Mouse (Mus musculus): ENCODE results near the gene Vav1. TPM values are rescaled to one million over a fixed set of nuclear protein-coding genes. Genes with fewer than 3 reads are reported as not detected.

The Vav1 gene
- polyA plus RNA-seq, 1 experiment from 2014 or later: 2.5 TPM

DNA sequence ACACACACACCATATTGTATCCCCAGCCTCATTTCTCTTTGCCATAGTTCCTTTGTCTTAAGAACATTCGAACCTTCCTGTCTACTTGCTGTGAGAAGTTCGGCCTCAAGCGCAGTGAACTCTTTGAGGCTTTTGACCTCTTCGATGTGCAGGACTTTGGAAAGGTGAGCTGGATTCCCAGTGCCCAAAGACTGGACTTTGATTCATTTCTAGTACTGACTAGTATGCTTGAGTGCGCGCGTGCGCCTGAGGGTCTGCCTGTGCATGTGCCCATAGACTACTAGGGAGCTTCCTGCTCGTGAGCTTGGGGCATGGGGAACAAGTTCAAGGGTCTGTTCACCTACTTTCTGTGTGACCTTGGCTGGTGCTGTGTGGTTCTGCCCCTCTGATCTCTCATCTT lies 17.0 kb downstream of the Vav1 start:
- WGBS: 90% methylated on average over 9 of the region's 9 CpGs
- Histone ChIP-seq H3K4me3 (ENCODE audit: low read depth, low read length) (no peak overlapping the region), H3K4me1 (replicated peaks; ENCODE audit: control insufficient read depth, insufficient read depth, low read length) (no peaks in the 10 kb centered on the region), H3K27ac (ENCODE audit: low read depth, low read length) (no peak overlapping the region), H3K9ac (ENCODE audit: low read depth, low read length) (no peak overlapping the region), H3K36me3 (ENCODE audit: control insufficient read depth, insufficient read depth, low read length) (no peaks in the 10 kb centered on the region), H3K9me3 (ENCODE audit: control insufficient read depth, low read length) (no peaks in the 10 kb centered on the region), H3K4me2 (replicated peaks; ENCODE audit: low read depth, low read length) (no peak overlapping the region), H3K27me3 (ENCODE audit: control insufficient read depth, insufficient read depth, low read length) (no peaks in the 10 kb centered on the region)
- DNase-seq (ENCODE audit: low spot score) (no peak), ATAC-seq (ENCODE audit: low FRiP score) (no peak)

DNA sequence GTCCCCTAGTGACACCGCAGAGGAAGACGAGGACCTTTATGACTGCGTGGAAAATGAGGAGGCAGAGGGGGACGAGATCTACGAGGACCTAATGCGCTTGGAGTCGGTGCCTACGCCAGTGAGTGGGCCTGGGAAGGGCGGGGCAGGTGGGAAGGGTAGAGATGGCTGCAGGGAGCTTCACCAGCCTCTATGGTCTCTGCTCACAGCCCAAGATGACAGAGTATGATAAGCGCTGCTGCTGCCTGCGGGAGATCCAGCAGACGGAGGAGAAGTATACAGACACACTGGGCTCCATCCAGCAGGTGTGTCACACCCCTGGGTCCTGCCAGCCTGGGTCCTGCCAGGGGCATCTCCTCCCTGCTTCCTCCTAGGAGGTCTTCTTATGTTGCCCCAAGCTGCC lies 18.1 kb downstream of the Vav1 start:
- ATAC-seq (ENCODE audit: low FRiP score): no peak
- Histone ChIP-seq H3K36me3 (ENCODE audit: control insufficient read depth, insufficient read depth, low read length) (no peaks in the 10 kb centered on the region), H3K4me1 (replicated peaks; ENCODE audit: control insufficient read depth, insufficient read depth, low read length) (no peaks in the 10 kb centered on the region), H3K4me2 (replicated peaks; ENCODE audit: low read depth, low read length) (no peak overlapping the region), H3K27me3 (ENCODE audit: control insufficient read depth, insufficient read depth, low read length) (no peaks in the 10 kb centered on the region), H3K9me3 (ENCODE audit: control insufficient read depth, low read length) (no peaks in the 10 kb centered on the region), H3K27ac (ENCODE audit: low read depth, low read length) (no peak overlapping the region), H3K9ac (ENCODE audit: low read depth, low read length) (no peak overlapping the region), H3K4me3 (ENCODE audit: low read depth, low read length) (no peak overlapping the region)
- no peak for DNase-seq (ENCODE audit: low spot score)
- WGBS: 89% methylated on average over 12 of the region's 12 CpGs

DNA sequence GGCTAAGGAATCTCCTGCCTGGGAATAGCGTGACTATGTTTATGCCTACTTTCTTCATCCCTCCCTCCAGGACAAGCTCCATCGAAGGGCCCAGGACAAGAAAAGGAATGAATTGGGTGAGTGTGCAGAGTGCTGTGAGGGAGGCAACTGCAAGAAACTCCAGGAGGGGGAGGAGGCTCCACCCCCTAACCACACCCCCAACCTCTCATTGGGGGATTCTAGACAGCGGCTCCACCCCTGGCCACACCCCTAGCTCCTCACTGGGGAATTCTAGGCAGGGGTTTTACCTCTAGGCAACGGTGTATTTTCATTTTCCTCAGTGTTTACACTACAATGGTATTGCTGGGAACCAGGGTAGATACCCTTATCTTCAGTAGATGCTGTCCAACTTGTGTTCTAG lies 26.7 kb downstream of the Vav1 start:
- Histone ChIP-seq H3K4me2 (replicated peaks; ENCODE audit: low read depth, low read length) (no peak overlapping the region), H3K27ac (ENCODE audit: low read depth, low read length) (no peak overlapping the region), H3K9me3 (ENCODE audit: control insufficient read depth, low read length) (no peaks in the 10 kb centered on the region), H3K4me3 (ENCODE audit: low read depth, low read length) (no peak overlapping the region), H3K36me3 (ENCODE audit: control insufficient read depth, insufficient read depth, low read length) (no peaks in the 10 kb centered on the region), H3K4me1 (replicated peaks; ENCODE audit: control insufficient read depth, insufficient read depth, low read length) (no peaks in the 10 kb centered on the region), H3K9ac (ENCODE audit: low read depth, low read length) (no peak overlapping the region), H3K27me3 (ENCODE audit: control insufficient read depth, insufficient read depth, low read length) (no peaks in the 10 kb centered on the region)
- ATAC-seq (ENCODE audit: low FRiP score) (no peak), DNase-seq (ENCODE audit: low spot score) (no peak)
- WGBS: 67% methylated on average over 4 of the region's 4 CpGs

DNA sequence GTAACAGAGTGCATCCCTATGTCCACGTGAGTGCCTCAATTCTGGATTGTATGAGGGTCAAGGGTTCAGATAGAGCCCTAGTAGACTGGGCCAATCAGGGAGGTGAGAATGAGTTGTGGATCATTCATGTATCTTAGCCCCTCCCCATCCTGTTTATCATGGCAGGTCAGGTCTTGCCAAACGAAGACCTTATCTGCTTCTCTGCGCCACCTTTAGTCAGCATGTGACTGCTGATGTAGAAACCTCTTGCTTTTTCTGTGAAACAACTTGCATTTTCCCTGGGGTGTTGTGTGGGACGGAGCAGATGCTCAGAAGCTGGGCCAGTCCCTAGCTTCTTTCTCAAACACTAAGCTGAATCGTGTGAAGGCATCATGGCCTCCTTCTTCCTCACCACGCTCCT lies 28.2 kb downstream of the Vav1 start:
- 82% methylated on average over 6 of the region's 6 CpGs for WGBS
- no peaks in the 10 kb centered on the region for H3K4me1 ChIP-seq (replicated peaks; ENCODE audit: control insufficient read depth, insufficient read depth, low read length)
- no peak overlapping the region for H3K9ac ChIP-seq (ENCODE audit: low read depth, low read length)
- ATAC-seq (ENCODE audit: low FRiP score) (no peak), DNase-seq (ENCODE audit: low spot score) (no peak)
- H3K27ac ChIP-seq (ENCODE audit: low read depth, low read length): no peak overlapping the region
- no peaks in the 10 kb centered on the region for H3K9me3 ChIP-seq (ENCODE audit: control insufficient read depth, low read length)
- H3K27me3 ChIP-seq (ENCODE audit: control insufficient read depth, insufficient read depth, low read length): no peaks in the 10 kb centered on the region
- no peak overlapping the region for H3K4me2 ChIP-seq (replicated peaks; ENCODE audit: low read depth, low read length)
- no peak overlapping the region for H3K4me3 ChIP-seq (ENCODE audit: low read depth, low read length)
- no peaks in the 10 kb centered on the region for H3K36me3 ChIP-seq (ENCODE audit: control insufficient read depth, insufficient read depth, low read length)

DNA sequence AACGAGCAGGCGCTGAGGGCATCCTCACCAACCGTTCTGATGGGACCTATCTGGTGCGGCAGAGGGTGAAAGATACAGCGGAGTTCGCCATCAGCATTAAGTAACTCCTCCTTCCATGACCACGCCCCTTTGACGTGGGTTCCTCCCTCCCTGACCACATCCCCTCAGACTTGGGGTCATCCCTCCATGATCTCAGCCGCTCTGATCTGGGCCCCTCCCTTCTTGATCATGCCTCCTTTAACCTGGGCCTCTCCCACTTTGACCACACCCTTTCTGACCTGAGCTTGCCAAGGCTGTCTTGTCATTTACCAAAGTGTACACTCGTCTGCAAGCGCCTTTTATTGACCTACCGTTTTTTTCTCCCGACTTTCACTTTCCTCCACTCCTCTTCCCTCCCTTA lies 32.9 kb downstream of the Vav1 start:
- H3K9ac ChIP-seq (ENCODE audit: low read depth, low read length): no peak overlapping the region
- H3K4me3 ChIP-seq (ENCODE audit: low read depth, low read length): no peak overlapping the region
- WGBS: 37% methylated on average over 13 of the region's 13 CpGs
- no peak overlapping the region for H3K4me2 ChIP-seq (replicated peaks; ENCODE audit: low read depth, low read length)
- no peaks in the 10 kb centered on the region for H3K27me3 ChIP-seq (ENCODE audit: control insufficient read depth, insufficient read depth, low read length)
- DNase-seq (ENCODE audit: low spot score): no peak
- no peak for ATAC-seq (ENCODE audit: low FRiP score)
- no peaks in the 10 kb centered on the region for H3K9me3 ChIP-seq (ENCODE audit: control insufficient read depth, low read length)
- no peak overlapping the region for H3K27ac ChIP-seq (ENCODE audit: low read depth, low read length)
- no peaks in the 10 kb centered on the region for H3K36me3 ChIP-seq (ENCODE audit: control insufficient read depth, insufficient read depth, low read length)
- H3K4me1 ChIP-seq (replicated peaks; ENCODE audit: control insufficient read depth, insufficient read depth, low read length): no peaks in the 10 kb centered on the region

DNA sequence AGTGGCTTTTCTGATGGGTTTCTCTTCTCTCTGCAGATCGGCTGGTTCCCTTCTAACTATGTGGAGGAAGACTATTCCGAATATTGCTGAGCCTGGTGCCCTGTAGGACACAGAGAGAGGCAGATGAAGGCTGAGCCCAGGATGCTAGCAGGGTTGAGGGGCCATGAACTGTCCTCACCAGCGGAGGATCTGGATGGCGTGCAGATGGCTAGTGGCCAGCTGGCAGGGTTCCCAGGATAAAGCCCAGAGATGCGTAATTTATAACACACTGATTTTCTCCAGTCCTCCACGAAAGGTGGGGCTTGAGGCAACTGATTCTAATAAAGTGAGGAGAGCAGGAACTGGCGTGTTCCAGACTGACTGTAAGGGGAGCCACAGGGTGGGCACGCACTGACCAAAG lies 48.7 kb downstream of the Vav1 start:
- no peak overlapping the region for H3K9ac ChIP-seq (ENCODE audit: low read depth, low read length)
- no peaks in the 10 kb centered on the region for H3K4me1 ChIP-seq (replicated peaks; ENCODE audit: control insufficient read depth, insufficient read depth, low read length)
- no peak overlapping the region for H3K4me2 ChIP-seq (replicated peaks; ENCODE audit: low read depth, low read length)
- WGBS: 87% methylated on average over 8 of the region's 8 CpGs
- H3K36me3 ChIP-seq (ENCODE audit: control insufficient read depth, insufficient read depth, low read length): no peaks in the 10 kb centered on the region
- no peaks in the 10 kb centered on the region for H3K9me3 ChIP-seq (ENCODE audit: control insufficient read depth, low read length)
- ATAC-seq (ENCODE audit: low FRiP score) (no peak), DNase-seq (ENCODE audit: low spot score) (no peak)
- H3K4me3 ChIP-seq (ENCODE audit: low read depth, low read length): no peak overlapping the region
- H3K27me3 ChIP-seq (ENCODE audit: control insufficient read depth, insufficient read depth, low read length): no peaks in the 10 kb centered on the region
- no peak overlapping the region for H3K27ac ChIP-seq (ENCODE audit: low read depth, low read length)

DNA sequence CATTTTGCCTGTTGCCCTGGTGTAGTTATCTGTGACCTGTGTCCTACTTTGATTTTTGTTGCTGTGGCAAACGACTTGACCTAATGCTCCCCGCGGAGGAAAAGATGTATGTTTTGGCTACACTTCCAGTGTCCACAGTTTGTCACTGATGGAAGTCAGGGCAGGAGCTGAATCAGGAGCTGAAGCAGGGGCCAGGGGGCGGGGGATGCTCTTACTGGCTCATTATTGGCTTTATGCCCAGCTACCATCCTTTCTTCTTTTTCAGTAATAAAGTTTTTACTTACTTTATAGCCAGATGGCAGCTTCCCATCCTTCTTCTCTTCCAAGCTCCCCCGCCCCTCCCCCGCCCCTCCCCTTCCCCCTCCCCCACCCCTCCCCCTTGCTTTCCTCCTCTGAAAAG lies 50.0 kb downstream of the Vav1 start:
- ATAC-seq (ENCODE audit: low FRiP score): no peak
- WGBS: 55% methylated on average over 6 of the region's 6 CpGs
- no peaks in the 10 kb centered on the region for H3K9me3 ChIP-seq (ENCODE audit: control insufficient read depth, low read length)
- H3K4me3 ChIP-seq (ENCODE audit: low read depth, low read length): no peak overlapping the region
- no peak overlapping the region for H3K9ac ChIP-seq (ENCODE audit: low read depth, low read length)
- no peak for DNase-seq (ENCODE audit: low spot score)
- H3K4me2 ChIP-seq (replicated peaks; ENCODE audit: low read depth, low read length): no peak overlapping the region
- no peaks in the 10 kb centered on the region for H3K27me3 ChIP-seq (ENCODE audit: control insufficient read depth, insufficient read depth, low read length)
- no peaks in the 10 kb centered on the region for H3K4me1 ChIP-seq (replicated peaks; ENCODE audit: control insufficient read depth, insufficient read depth, low read length)
- H3K27ac ChIP-seq (ENCODE audit: low read depth, low read length): no peak overlapping the region
- H3K36me3 ChIP-seq (ENCODE audit: control insufficient read depth, insufficient read depth, low read length): no peaks in the 10 kb centered on the region

DNA sequence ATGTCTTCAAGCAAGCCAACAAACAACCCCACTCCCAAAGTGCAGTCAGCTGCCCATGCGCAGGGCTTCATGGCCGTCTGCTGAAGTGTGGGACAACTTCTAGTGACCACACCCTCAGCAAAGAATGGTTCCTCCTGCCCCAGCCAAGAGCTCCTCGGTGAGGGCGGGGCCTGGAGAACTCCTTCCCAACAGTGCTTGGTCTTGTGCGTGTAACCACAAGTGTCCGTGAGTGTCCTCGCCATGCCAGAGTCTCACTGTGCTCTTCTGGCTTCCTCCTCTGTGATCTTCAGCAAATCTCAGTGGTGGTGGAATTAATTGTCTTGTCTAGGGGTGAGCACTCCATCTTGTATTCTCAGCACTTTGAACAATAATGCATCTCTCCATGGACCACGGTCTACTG lies 52.1 kb downstream of the Vav1 start:
- no peaks in the 10 kb centered on the region for H3K9me3 ChIP-seq (ENCODE audit: control insufficient read depth, low read length)
- no peak overlapping the region for H3K4me3 ChIP-seq (ENCODE audit: low read depth, low read length)
- ATAC-seq (ENCODE audit: low FRiP score): no peak
- no peak overlapping the region for H3K9ac ChIP-seq (ENCODE audit: low read depth, low read length)
- H3K36me3 ChIP-seq (ENCODE audit: control insufficient read depth, insufficient read depth, low read length): no peaks in the 10 kb centered on the region
- H3K4me2 ChIP-seq (replicated peaks; ENCODE audit: low read depth, low read length): no peak overlapping the region
- 94% methylated on average over 8 of the region's 8 CpGs for WGBS
- no peaks in the 10 kb centered on the region for H3K27me3 ChIP-seq (ENCODE audit: control insufficient read depth, insufficient read depth, low read length)
- no peak for DNase-seq (ENCODE audit: low spot score)
- H3K27ac ChIP-seq (ENCODE audit: low read depth, low read length): no peak overlapping the region
- no peaks in the 10 kb centered on the region for H3K4me1 ChIP-seq (replicated peaks; ENCODE audit: control insufficient read depth, insufficient read depth, low read length)

DNA sequence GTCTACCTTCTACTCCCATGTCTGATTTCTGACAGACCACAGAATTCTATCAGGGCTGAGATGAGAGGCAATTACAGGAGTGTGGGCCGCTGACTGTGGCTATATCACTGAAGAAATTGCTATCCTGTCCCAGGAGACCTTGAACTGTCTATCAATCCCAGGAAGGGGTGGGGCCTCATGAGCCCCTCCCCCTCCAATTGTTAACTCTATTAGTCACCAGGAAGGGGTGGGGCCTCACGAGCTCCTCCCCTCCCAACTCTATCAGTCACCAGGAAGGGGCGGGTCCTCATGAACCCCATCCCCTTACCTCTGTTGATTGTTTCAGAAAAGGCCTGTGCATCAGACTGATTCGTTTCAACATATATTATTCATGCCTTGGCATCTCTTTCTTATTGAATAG lies 53.3 kb downstream of the Vav1 start:
- no peaks in the 10 kb centered on the region for H3K9me3 ChIP-seq (ENCODE audit: control insufficient read depth, low read length)
- no peak for ATAC-seq (ENCODE audit: low FRiP score)
- H3K4me2 ChIP-seq (replicated peaks; ENCODE audit: low read depth, low read length): no peak overlapping the region
- WGBS: 87% methylated on average over 4 of the region's 4 CpGs
- H3K27ac ChIP-seq (ENCODE audit: low read depth, low read length): no peak overlapping the region
- no peak overlapping the region for H3K9ac ChIP-seq (ENCODE audit: low read depth, low read length)
- no peak overlapping the region for H3K4me3 ChIP-seq (ENCODE audit: low read depth, low read length)
- DNase-seq (ENCODE audit: low spot score): peak; percentile 4
- no peaks in the 10 kb centered on the region for H3K27me3 ChIP-seq (ENCODE audit: control insufficient read depth, insufficient read depth, low read length)
- H3K36me3 ChIP-seq (ENCODE audit: control insufficient read depth, insufficient read depth, low read length): no peaks in the 10 kb centered on the region
- H3K4me1 ChIP-seq (replicated peaks; ENCODE audit: control insufficient read depth, insufficient read depth, low read length): no peaks in the 10 kb centered on the region
